Mouse (Mus musculus) kidney, adult 11 months (tissue): Measurements from ENCODE around the gene Cd244a.

Source experiments
- DNase-seq: peaks from one replicate; pipeline ENCODE4 v3.0.0; 2022

Cd244a gene

GRCm38 (mm10) chr1:171584584-171584983 lies 25.6 kb downstream of the Cd244a start:
- no peak for DNase-seq

GRCm38 (mm10) chr1:171604686-171605085 lies 45.7 kb downstream of the Cd244a start:
- no peak for DNase-seq

GRCm38 (mm10) chr1:171606656-171607055 lies 47.7 kb downstream of the Cd244a start:
- no peak for DNase-seq

GRCm38 (mm10) chr1:171607176-171607575 lies 48.2 kb downstream of the Cd244a start, which contains the start of gene Ly9:
Ly9 (minus strand) TSS chr1:171607410.
- DNase-seq: no peak

- no peak for DNase-seq
Measured at GRCm38 (mm10) chr1:171610026-171610425, 51.0 kb downstream of the Cd244a start.

GRCm38 (mm10) chr1:171610781-171611180 lies 51.8 kb downstream of the Cd244a start:
- DNase-seq: no peak

- DNase-seq: no peak
Measured at GRCm38 (mm10) chr1:171613962-171614361, 55.0 kb downstream of the Cd244a start.

GRCm38 (mm10) chr1:171616881-171617515 lies 58.0 kb downstream of the Cd244a start:
- no peak for DNase-seq

GRCm38 (mm10) chr1:171619001-171619400 lies 60.0 kb downstream of the Cd244a start:
- no peak for DNase-seq

GRCm38 (mm10) chr1:171619645-171620044 lies 60.7 kb downstream of the Cd244a start:
- no peak for DNase-seq

- DNase-seq: no peak
Measured at GRCm38 (mm10) chr1:171620091-171620490, 61.1 kb downstream of the Cd244a start.

- no peak for DNase-seq
Measured at GRCm38 (mm10) chr1:171627801-171628200, 68.8 kb downstream of the Cd244a start.

GRCm38 (mm10) chr1:171629168-171629567 lies 70.2 kb downstream of the Cd244a start:
- no peak for DNase-seq

- no peak for DNase-seq
Measured at GRCm38 (mm10) chr1:171630041-171630440, 71.0 kb downstream of the Cd244a start.

GRCm38 (mm10) chr1:171630912-171631311 lies 71.9 kb downstream of the Cd244a start:
- no peak for DNase-seq

GRCm38 (mm10) chr1:171631447-171631846 lies 72.5 kb downstream of the Cd244a start:
- DNase-seq: no peak

GRCm38 (mm10) chr1:171635696-171636095 lies 76.7 kb downstream of the Cd244a start:
- DNase-seq: no peak

GRCm38 (mm10) chr1:171637101-171637500 lies 78.1 kb downstream of the Cd244a start:
- no peak for DNase-seq

- DNase-seq: no peak
Measured at GRCm38 (mm10) chr1:171638686-171639085, 79.7 kb downstream of the Cd244a start.

- no peak for DNase-seq
Measured at GRCm38 (mm10) chr1:171640796-171641195, 81.8 kb downstream of the Cd244a start.

GRCm38 (mm10) chr1:171643612-171644011 lies 84.6 kb downstream of the Cd244a start:
- no peak for DNase-seq

GRCm38 (mm10) chr1:171646429-171646940 lies 87.5 kb downstream of the Cd244a start:
- no peak for DNase-seq

- DNase-seq: no peak
Measured at GRCm38 (mm10) chr1:171647716-171648115, 88.7 kb downstream of the Cd244a start.

GRCm38 (mm10) chr1:171648840-171649239 lies 89.8 kb downstream of the Cd244a start:
- DNase-seq: no peak

- DNase-seq: no peak
Measured at GRCm38 (mm10) chr1:171652734-171653133, 93.7 kb downstream of the Cd244a start, which contains the start of gene Slamf7. Slamf7 (minus strand) TSS chr1:171653035.
